Comparison of ENCODE assay signal across 13 mouse cellular contexts in the genomic region with DNA sequence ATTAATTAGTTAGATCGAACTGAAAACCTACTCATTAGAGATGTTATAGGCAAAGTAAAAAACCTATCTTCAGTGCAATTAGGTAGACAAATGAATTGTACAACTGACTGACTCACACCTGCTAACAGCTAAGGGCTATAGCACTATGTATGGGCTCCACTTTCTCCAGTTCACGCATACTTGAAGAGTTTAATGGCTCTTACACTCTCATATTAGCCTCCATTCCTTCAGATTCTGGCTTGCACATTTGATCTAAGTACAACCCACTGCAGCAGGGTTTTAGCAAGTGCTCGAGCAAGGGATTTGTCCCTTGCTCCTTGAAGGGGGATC.
"Had no signal": no experiment of that assay in that cellular context is flagged by ENCODE, and none has a peak within 500 bp of the region (broad histone marks: within the 10 kb centered on the region; RNA-seq: fewer than 3 reads in every experiment).

No protein-coding gene starts in this region.

- H3K9me3 ChIP-seq: limb, embryonic 10.5 days; liver, embryonic 15.5 days had no signal

- H3K27me3 ChIP-seq: liver, embryonic 15.5 days had no signal

- H3K4me3 ChIP-seq: left cerebral cortex, adult 2 months; limb, embryonic 10.5 days; liver, embryonic 15.5 days had no signal

- H3K4me2 ChIP-seq: liver, embryonic 11.5 days; liver, embryonic 15.5 days had no signal

- ATAC-seq: lung, postnatal 0 days had no signal

- H3K4me1 ChIP-seq: liver, embryonic 15.5 days had no signal

- H3K27ac ChIP-seq: left cerebral cortex, adult 2 months; limb, embryonic 10.5 days; liver, embryonic 15.5 days had no signal

- H3K9ac ChIP-seq: liver, embryonic 15.5 days had no signal

- H3K36me3 ChIP-seq: limb, embryonic 10.5 days; liver, embryonic 15.5 days had no signal

- DNase-seq: kidney, adult 8-10 months; kidney, postnatal 25 days; lung, adult 2 months; lung, postnatal 36 days; right cerebral cortex, adult 18-20 months; right cerebral cortex, postnatal 25 days; thymus, adult 2 months; thymus, postnatal 25 days had no signal
